Mouse (Mus musculus) forebrain, postnatal 0 days (tissue): ENCODE results near the gene Myl7. TPM values are rescaled to one million over a fixed set of nuclear protein-coding genes. Genes with fewer than 3 reads are reported as not detected.
"Not testable (repeated sequence)": the region's sequence is repeated elsewhere in the genome, so short reads cannot be mapped to it uniquely, and the experiment has no call there.

Experiments used
- ATAC-seq: fragments of 200-750 bp; cut with Nextera tagmentation; 2 replicates; pipeline ENCODE4 v1.8.0; 2017; ENCODE audit warnings: mild to moderate bottlenecking, moderate library complexity
- DNase-seq: peaks from one replicate; pipeline ENCODE4 v3.0.0-alpha.2; 2015
- H3K27ac ChIP-seq: fragments of 300-500 bp; sonication (generic); 2 replicates; pipeline ENCODE4 v1.5.1; 2014; ENCODE audit warnings: low read depth, mild to moderate bottlenecking, antibody characterized with exemption, low read length, moderate library complexity, mixed read lengths
- H3K27me3 ChIP-seq: fragments of 300-500 bp; sonication (generic); 2 replicates; pipeline ENCODE4 v1.6.1; 2014; ENCODE audit warnings: mild to moderate bottlenecking, low read length, mixed read lengths; ENCODE audit not compliant: insufficient read depth
- H3K36me3 ChIP-seq: fragments of 300-500 bp; sonication (generic); 2 replicates; pipeline ENCODE4 v1.6.1; 2014; ENCODE audit warnings: mild to moderate bottlenecking, moderate library complexity; ENCODE audit not compliant: insufficient read depth
- H3K4me1 ChIP-seq: fragments of 300-500 bp; sonication (generic); 2 replicates; pipeline ENCODE4 v1.6.1; 2014; ENCODE audit warnings: antibody characterized with exemption; ENCODE audit not compliant: insufficient read depth
- H3K4me2 ChIP-seq: fragments of 300-500 bp; sonication (generic); 2 replicates; pipeline ENCODE4 v1.6.1; 2014; ENCODE audit warnings: low read depth, mild to moderate bottlenecking, moderate library complexity
- H3K4me3 ChIP-seq: fragments of 300-500 bp; sonication (generic); 2 replicates; pipeline ENCODE4 v1.5.1; 2014; ENCODE audit warnings: low read depth, low read length, mixed read lengths
- H3K9ac ChIP-seq: fragments of 300-500 bp; sonication (generic); 2 replicates; pipeline ENCODE4 v1.6.1; 2014; ENCODE audit warnings: mild to moderate bottlenecking
- H3K9me3 ChIP-seq: fragments of 300-500 bp; sonication (generic); 2 replicates; pipeline ENCODE4 v1.6.1; 2016; ENCODE audit warnings: low read length
- CTCF ChIP-seq: sonication (generic); IDR thresholded peaks from 2 replicates; pipeline ENCODE4 v1.5.1; 2016; ENCODE audit warnings: antibody characterized with exemption, control low read depth, low read depth
- WGBS: fragments of 180-500 bp; shearing (Covaris S2); extraction: QIAGEN DNeasy Blood & Tissue Kit; methylation state at CpG from one replicate; pipeline ENCODE4 v1.1.7; 2014; 5-methylcytosine and 5-hydroxymethylcytosine counted together
- polyA plus RNA-seq: library from polyadenylated mRNA; unstranded; fragments of >200 nt; fragmentation: Nextera tagmentation; extraction: Ambion mirVana; gene quantifications from 2 replicates; pipeline ENCODE4 v1.2.1, GENCODE M21; 2015
- total RNA-seq: library from RNA; depleted of rRNA; stranded (reverse); fragments of >200 nt; gene quantifications from 2 replicates; pipeline ENCODE4 v1.2.3, GENCODE M21; 2014

The Myl7 gene
- total and polyA plus RNA-seq, 2 experiments from 2014 or later, result not detected

DNA sequence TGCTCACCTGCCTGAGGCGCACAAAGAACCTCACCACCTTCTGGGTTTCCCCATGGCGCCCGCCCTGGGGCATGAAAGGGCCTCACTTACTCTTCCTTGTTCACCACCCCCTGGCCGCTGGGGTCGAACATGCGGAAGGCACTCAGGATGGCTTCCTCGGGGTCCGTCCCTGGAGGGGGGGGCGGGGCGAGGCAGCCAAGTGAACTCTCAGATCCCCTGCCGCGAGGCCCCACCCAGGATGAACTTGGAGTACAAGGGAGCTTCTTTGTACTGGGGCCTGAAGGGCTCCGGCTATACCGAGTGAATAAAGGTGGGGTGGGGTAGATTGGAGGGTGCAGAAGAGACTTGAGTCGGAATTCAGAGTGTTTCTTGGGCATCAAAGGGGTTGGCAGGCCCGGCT lies 1.4 kb downstream of the Myl7 start:
- Histone ChIP-seq H3K4me2 (no peak overlapping the region), H3K9me3 (no peaks in the 10 kb centered on the region), H3K27ac (no peak overlapping the region), H3K36me3 (no peaks in the 10 kb centered on the region), H3K4me1 (peaks cover 10% of the 10 kb centered on the region), H3K27me3 (no peaks in the 10 kb centered on the region), H3K4me3 (no peak overlapping the region), H3K9ac (no peak overlapping the region)
- no peak for ATAC-seq
- TF ChIP-seq CTCF, result no peak
- DNase-seq, result no peak
- 19% methylated on average over 15 of the region's 16 CpGs for WGBS

DNA sequence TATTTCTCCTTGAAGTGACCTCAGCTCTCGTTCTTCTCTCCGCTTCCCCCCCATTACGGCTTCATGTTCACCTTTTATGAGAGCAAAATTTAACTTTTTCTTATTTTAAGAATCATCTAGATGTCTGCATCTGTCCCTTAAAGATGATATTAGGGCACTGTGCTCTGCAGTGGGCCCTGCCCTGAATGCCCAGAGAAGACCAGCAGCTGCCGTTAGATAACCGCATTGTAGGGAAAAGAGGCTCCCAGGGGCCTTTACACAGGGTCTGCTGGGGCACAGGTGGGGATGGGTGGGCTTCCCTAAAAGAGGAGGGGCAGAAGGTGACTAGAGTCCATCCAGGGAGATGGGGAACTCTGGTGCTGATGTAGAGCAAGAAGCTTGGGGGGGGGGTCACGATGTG lies 4.8 kb downstream of the Myl7 start:
- H3K4me2 ChIP-seq, result no peak overlapping the region

DNA sequence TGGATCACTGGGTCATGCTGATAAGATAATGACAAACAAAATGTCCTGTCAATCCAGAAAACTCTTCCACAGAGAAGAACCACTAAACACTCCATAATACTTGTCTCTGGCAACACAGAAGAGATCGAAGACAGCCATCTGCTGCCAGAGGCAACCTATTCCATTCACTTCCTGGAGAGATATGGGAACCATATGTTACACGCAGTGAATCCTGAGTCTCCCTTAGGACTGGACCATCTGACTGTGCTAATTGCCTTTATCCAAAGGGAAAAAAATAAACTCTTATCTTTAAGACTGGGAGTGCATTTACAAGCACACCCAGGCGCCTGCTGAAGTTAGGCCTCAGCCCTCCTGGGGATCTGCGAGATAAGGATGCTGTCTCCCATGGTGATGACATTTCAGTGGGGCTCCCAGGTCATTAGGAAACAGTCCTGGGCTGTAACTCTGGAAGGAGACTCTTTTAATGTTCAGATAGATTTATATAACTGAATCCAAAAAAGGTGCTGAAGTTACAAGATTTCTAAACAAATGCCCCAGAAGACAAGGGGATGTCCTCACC lies 5.7 kb downstream of the Myl7 start:
- Histone ChIP-seq H3K27ac (0 out of 2 replicates have a peak overlapping the region, but pooled peaks have one; percentile 35), H3K9me3 (no peaks in the 10 kb centered on the region), H3K27me3 (no peaks in the 10 kb centered on the region), H3K4me2 (no peak overlapping the region), H3K4me1 (no peaks in the 10 kb centered on the region), H3K9ac (no peak overlapping the region), H3K4me3 (no peak overlapping the region), H3K36me3 (no peaks in the 10 kb centered on the region)
- TF ChIP-seq CTCF, result no peak
- WGBS, result 58% methylated on average over 4 of the region's 4 CpGs
- DNase-seq (no peak), ATAC-seq (peak; percentile 72)

More for the DNA sequence above, 4.8 kb downstream of the Myl7 start:
- WGBS, result 72% methylated on average over 6 of the region's 6 CpGs
- no peak for ATAC-seq
- TF ChIP-seq CTCF, result no peak
- no peak for DNase-seq
- H3K4me3 ChIP-seq, result no peak overlapping the region
- no peak overlapping the region for H3K9ac ChIP-seq
- H3K9me3 ChIP-seq, result no peaks in the 10 kb centered on the region
- H3K27me3 ChIP-seq, result no peaks in the 10 kb centered on the region
- no peaks in the 10 kb centered on the region for H3K36me3 ChIP-seq
- H3K4me1 ChIP-seq, result no peaks in the 10 kb centered on the region
- no peak overlapping the region for H3K27ac ChIP-seq

DNA sequence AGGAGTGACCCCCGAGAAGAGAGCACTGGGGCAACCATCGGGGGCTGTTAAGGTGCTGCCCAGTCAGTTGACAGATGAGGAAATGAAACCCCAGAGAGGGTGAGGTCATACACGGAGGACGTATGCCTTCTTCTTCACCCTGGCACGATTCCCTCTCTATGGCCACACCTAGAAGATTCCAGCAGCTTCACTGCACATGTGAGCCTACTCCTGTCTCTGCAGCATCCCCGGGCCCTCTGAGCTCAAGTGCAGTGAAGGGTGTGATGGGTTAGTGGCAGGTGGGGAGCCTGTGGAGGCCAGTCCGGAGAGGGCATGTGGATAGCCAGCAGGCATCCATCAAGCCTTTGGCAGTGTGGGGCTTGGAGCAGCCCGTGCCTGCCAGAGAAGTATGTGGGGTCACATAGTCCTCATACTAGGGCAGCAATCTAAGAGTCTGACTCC lies 6.4 kb downstream of the Myl7 start:
- ATAC-seq, result no peak; the same call in 1 of the 2 replicates
- Histone ChIP-seq H3K27ac (0 out of 2 replicates have a peak overlapping the region, but pooled peaks have one; percentile 35), H3K27me3 (no peaks in the 10 kb centered on the region), H3K4me2 (no peak overlapping the region), H3K36me3 (no peaks in the 10 kb centered on the region), H3K4me1 (no peaks in the 10 kb centered on the region), H3K4me3 (no peak overlapping the region), H3K9me3 (no peaks in the 10 kb centered on the region), H3K9ac (no peak overlapping the region)
- TF ChIP-seq CTCF, result no peak
- 74% methylated on average over 8 of the region's 8 CpGs for WGBS
- no peak for DNase-seq

DNA sequence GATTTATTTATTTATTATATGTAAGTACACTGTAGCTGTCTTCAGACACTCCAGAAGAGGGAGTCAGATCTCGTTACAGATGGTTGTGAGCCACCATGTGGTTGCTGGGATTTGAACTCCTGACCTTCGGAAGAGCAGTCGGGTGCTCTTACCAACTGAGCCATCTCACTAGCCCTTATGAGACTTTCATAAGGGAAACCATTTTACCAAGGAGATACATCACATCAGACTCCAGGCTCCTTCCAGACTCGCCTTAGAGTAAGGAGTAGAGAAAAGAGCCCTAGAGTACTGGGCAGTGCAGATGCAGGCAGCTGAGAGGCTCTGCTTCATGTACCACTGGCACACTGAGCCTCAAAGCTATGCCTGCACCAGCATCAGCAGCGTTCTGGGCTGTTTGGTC lies 10.0 kb downstream of the Myl7 start:
- not testable (repeated sequence) for H3K9me3 ChIP-seq, H3K27ac ChIP-seq, H3K4me3 ChIP-seq, H3K9ac ChIP-seq, ATAC-seq, H3K4me1 ChIP-seq, H3K4me2 ChIP-seq, H3K36me3 ChIP-seq, DNase-seq, H3K27me3 ChIP-seq
- WGBS, result 69% methylated on average over 5 of the region's 5 CpGs

DNA sequence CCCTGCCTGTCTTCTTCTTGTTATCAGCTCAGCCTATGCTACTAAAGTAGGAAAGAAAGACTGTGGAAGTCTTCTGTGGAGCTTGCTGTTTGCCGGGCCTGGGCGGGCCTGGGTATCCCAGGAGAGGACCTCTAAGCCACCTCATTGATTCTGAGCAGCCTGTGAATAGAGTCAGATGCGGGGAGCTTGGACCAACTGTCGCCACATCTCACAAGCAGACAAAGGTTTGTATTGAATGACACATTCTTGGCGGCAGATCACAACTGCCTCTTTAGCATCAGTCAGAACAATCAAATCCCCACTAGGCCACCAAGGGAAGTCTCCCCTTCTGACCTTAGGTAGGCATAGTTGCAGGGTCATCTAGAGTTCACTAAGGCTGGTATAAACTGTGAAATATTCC lies 11.3 kb downstream of the Myl7 start:
- H3K4me3 ChIP-seq, result no peak overlapping the region
- H3K27ac ChIP-seq, result no peak overlapping the region
- no peak overlapping the region for H3K4me2 ChIP-seq
- no peaks in the 10 kb centered on the region for H3K27me3 ChIP-seq
- DNase-seq, result no peak
- H3K9ac ChIP-seq, result no peak overlapping the region
- ATAC-seq, result no peak
- no peaks in the 10 kb centered on the region for H3K4me1 ChIP-seq
- no peaks in the 10 kb centered on the region for H3K9me3 ChIP-seq
- WGBS, result 17% methylated on average over 5 of the region's 5 CpGs
- no peak for TF ChIP-seq CTCF
- no peaks in the 10 kb centered on the region for H3K36me3 ChIP-seq

DNA sequence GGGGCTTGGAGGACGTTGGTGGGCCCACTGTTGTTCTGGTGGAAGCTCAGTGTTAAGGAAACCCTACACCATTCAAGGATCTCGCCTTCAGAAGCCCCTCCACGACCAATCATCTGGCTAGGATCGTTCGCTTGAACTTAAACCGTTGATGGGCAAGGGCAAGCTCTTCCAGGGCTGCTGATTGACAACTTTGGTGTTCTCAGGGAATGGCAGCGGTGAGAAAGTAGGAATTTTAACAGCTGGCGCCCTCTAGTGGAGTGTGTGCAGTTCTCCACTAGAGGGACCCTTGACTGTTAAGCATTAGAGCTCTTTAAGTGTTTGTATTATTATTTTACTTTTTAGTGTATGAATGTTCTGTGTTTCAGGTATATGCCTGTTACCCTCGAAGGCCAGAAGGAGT lies 12.4 kb downstream of the Myl7 start:
- Histone ChIP-seq H3K27ac (no peak overlapping the region), H3K36me3 (no peaks in the 10 kb centered on the region), H3K9ac (no peak overlapping the region), H3K4me1 (no peaks in the 10 kb centered on the region), H3K4me2 (no peak overlapping the region), H3K9me3 (no peaks in the 10 kb centered on the region), H3K27me3 (no peaks in the 10 kb centered on the region), H3K4me3 (no peak overlapping the region)
- ATAC-seq, result peak; percentile 77; the same call in 1 of the 2 replicates
- TF ChIP-seq CTCF, result peak; percentile 93
- DNase-seq, result peak; percentile 85
- WGBS, result 18% methylated on average over 9 of the region's 9 CpGs

DNA sequence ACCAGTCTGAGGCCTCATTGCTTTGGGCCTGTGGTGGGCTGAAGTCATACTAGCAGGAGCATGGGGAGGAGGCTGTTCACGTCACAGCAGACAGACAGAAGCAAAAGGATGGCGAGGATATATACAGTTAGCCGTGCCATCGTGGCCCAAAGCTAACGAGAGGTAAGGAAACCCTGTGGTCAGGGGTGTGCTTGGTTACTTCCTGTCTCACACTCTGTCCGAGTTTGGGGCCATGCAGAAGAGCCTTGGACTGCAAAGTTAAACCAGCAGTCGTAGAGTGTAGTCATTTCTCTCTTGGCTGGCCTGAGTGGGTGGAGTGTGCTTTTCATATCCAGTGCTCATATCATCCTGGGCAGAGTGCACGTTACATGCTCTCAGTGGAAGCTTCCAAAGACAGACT lies 16.1 kb downstream of the Myl7 start:
- no peak overlapping the region for H3K4me2 ChIP-seq
- H3K36me3 ChIP-seq, result no peaks in the 10 kb centered on the region
- no peaks in the 10 kb centered on the region for H3K27me3 ChIP-seq
- no peak for TF ChIP-seq CTCF
- no peaks in the 10 kb centered on the region for H3K9me3 ChIP-seq
- H3K9ac ChIP-seq, result no peak overlapping the region
- H3K27ac ChIP-seq, result no peak overlapping the region
- ATAC-seq (no peak), DNase-seq (no peak)
- 0 out of 2 replicates have a peak, but pooled peaks cover 9% of the 10 kb centered on the region for H3K4me1 ChIP-seq
- H3K4me3 ChIP-seq, result no peak overlapping the region
- 83% methylated on average over 8 of the region's 8 CpGs for WGBS
